Mouse (Mus musculus): ENCODE results near the gene Cnn2.

- no peak for TF ChIP-seq MYOD1 (IDR thresholded peaks at IDR 0.05; ENCODE audit: control insufficient read depth in 1 of 3, insufficient read length in 2 of 3, low read depth in 2 of 3)
- no peak for TF ChIP-seq USF1 (IDR thresholded peaks at IDR 0.05; ENCODE audit: low read depth)
- TF ChIP-seq POLR2A (IDR thresholded peaks at IDR 0.05; ENCODE audit: insufficient read length, low read depth), result no peak
- TF ChIP-seq SRF (IDR thresholded peaks at IDR 0.05; ENCODE audit: control insufficient read depth, insufficient read length, low read depth), result no peak
- TF ChIP-seq MAX (IDR thresholded peaks at IDR 0.05; ENCODE audit: low read depth), result no peak
- no peak for TF ChIP-seq POLR2AphosphoS2 (IDR thresholded peaks at IDR 0.05; ENCODE audit: insufficient read length, low read depth)
- TF ChIP-seq CEBPB (IDR thresholded peaks at IDR 0.05; ENCODE audit: insufficient read depth, poor library complexity, severe bottlenecking), result no peak
- TF ChIP-seq E2F4 (IDR thresholded peaks at IDR 0.05; ENCODE audit: insufficient read depth), result no peak
These were observed 30.1 kb upstream of the Cnn2 start for GRCm38 (mm10) chr10:79958140-79958816.

All from myocyte (in vitro differentiated cells).